Mouse (Mus musculus) stomach, embryonic 14.5 days (tissue): ENCODE measurements around the gene Cbl. TPM values are rescaled to one million over a fixed set of nuclear protein-coding genes. Genes with fewer than 3 reads are reported as not detected.

Experiments
- ATAC-seq: fragments of 200-750 bp; cut with Nextera tagmentation; 2 replicates; pipeline ENCODE4 v1.8.0; 2017; ENCODE audit warnings: low read depth, moderate TSS enrichment; ENCODE audit not compliant: insufficient number of reproducible peaks, insufficient read depth, low FRiP score
- H3K27ac ChIP-seq: fragments of 300-500 bp; sonication (generic); 2 replicates; pipeline ENCODE4 v1.5.1; 2014; ENCODE audit warnings: mild to moderate bottlenecking, low read length, moderate library complexity, mixed read lengths
- H3K27me3 ChIP-seq: fragments of 300-500 bp; sonication (generic); 2 replicates; pipeline ENCODE4 v1.6.1; 2014; ENCODE audit warnings: low read length, control low read depth, mixed read lengths; ENCODE audit not compliant: control insufficient read depth, insufficient read depth
- H3K36me3 ChIP-seq: fragments of 300-500 bp; sonication (generic); 2 replicates; pipeline ENCODE4 v1.6.1; 2014; ENCODE audit warnings: mild to moderate bottlenecking, control low read depth, low read length, moderate library complexity, mixed read lengths; ENCODE audit not compliant: control insufficient read depth, insufficient read depth
- H3K4me1 ChIP-seq: fragments of 300-500 bp; sonication (generic); 2 replicates; pipeline ENCODE4 v1.6.1; 2014; ENCODE audit warnings: low read length, control low read depth, mixed read lengths; ENCODE audit not compliant: control insufficient read depth, insufficient read depth
- H3K4me2 ChIP-seq: fragments of 300-500 bp; sonication (generic); replicated peaks from 2 replicates; pipeline ENCODE4 v1.6.1; 2014; ENCODE audit warnings: low read depth, low read length, control low read depth
- H3K4me3 ChIP-seq: fragments of 300-500 bp; sonication (generic); 2 replicates; pipeline ENCODE4 v1.5.1; 2014; ENCODE audit warnings: low read depth, low read length, control low read depth
- H3K9ac ChIP-seq: fragments of 300-500 bp; sonication (generic); replicated peaks from 2 replicates; pipeline ENCODE4 v1.6.1; 2014; ENCODE audit warnings: low read depth, mild to moderate bottlenecking, control low read depth, low read length, moderate library complexity, mixed read lengths
- H3K9me3 ChIP-seq: fragments of 300-500 bp; sonication (generic); 2 replicates; pipeline ENCODE4 v1.6.1; 2016; ENCODE audit warnings: low read depth, low read length, control low read depth; ENCODE audit not compliant: control insufficient read depth
- WGBS: fragments of 180-500 bp; shearing (Covaris S2); extraction: QIAGEN DNeasy Blood & Tissue Kit; methylation state at CpG from one replicate; pipeline ENCODE4 v1.1.7; 2014; 5-methylcytosine and 5-hydroxymethylcytosine counted together
- polyA plus RNA-seq: library from polyadenylated mRNA; unstranded; fragments of >200 nt; fragmentation: Nextera tagmentation; extraction: Ambion mirVana; gene quantifications from 2 replicates; pipeline ENCODE4 v1.2.1, GENCODE M21; 2014

Gene Cbl
- polyA plus RNA-seq, 1 experiment from 2014 or later: 19.9 TPM

DNA sequence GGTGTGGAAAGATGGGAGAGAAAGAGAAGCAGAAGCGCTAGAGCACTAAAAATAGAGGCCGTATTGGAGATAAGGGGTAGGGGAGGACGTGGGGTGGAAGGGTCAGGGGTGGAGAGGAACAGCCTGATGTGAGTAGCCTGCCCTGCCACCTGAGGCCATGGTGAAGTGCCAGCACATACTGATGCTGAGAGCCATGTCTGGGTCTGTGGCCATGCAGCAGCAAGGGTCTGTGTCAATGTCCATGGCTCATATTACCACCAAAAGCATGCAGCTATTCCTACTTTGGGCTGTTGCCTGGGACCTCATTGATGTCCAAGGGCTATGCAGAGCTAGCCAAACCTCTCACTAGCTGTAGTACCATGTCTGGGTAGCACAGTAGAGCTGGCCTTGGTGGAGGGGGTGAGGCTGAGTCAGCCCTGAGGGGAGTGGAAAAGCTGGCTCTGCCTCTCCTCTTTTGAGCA is 63.1 kb downstream of the Cbl start:
- Histone ChIP-seq H3K9me3 (no peaks in the 10 kb centered on the region), H3K4me1 (0 out of 2 replicates have a peak, but pooled peaks cover 4% of the 10 kb centered on the region), H3K4me2 (no peak overlapping the region), H3K4me3 (no peak overlapping the region), H3K27me3 (no peaks in the 10 kb centered on the region), H3K27ac (no peak overlapping the region), H3K9ac (no peak overlapping the region), H3K36me3 (peaks cover 24% of the 10 kb centered on the region)
- 77% methylated on average over 3 of the region's 3 CpGs for WGBS
- no peak for ATAC-seq

DNA sequence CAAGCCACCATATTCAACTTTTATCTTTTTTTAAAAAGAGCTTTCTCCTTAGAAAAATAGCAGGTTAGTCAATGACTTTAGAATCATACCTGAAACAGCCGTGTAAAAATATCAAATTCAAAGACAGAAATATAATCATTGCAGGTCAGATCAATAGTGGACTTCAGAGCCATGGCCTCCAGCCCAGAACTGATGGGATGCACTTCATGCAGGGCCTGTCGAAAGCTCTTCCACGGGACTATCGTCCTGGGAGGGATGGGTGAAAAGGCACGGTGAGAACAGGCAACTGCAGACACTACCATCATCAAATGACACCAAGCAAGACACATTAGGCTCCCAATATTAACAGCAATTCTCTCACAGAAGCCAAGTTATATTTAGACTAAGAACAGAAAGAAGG is 64.9 kb downstream of the Cbl start:
- no peak overlapping the region for H3K9ac ChIP-seq
- ATAC-seq: no peak
- no peak overlapping the region for H3K27ac ChIP-seq
- H3K4me1 ChIP-seq: no peaks in the 10 kb centered on the region
- WGBS: 86% methylated on average over 5 of the region's 5 CpGs
- no peak overlapping the region for H3K4me3 ChIP-seq
- H3K36me3 ChIP-seq: peaks cover 33% of the 10 kb centered on the region
- no peak overlapping the region for H3K4me2 ChIP-seq
- no peaks in the 10 kb centered on the region for H3K9me3 ChIP-seq
- no peaks in the 10 kb centered on the region for H3K27me3 ChIP-seq

DNA sequence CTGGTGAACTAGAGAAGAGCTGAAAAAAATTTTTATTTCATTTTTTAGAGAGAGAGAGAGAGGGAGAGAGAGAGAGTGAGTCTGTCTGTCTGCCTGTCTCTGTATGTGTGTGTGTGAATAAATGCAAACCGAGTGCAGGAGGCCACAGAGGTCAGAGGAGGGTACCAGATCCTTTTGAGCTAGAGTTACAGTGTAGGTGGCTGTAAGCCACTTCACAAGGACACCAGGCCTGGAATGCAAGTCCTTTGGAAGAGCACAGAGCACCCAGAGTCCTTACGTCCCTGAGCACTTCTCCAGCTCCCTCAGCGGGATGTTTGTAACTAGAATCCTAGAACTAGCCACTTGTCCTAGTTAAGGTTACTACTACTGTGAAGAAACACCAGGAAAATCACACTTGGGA is 74.0 kb downstream of the Cbl start:
- no peak overlapping the region for H3K27ac ChIP-seq
- no peak overlapping the region for H3K4me3 ChIP-seq
- H3K4me2 ChIP-seq: no peak overlapping the region
- H3K9me3 ChIP-seq: no peaks in the 10 kb centered on the region
- H3K4me1 ChIP-seq: no peaks in the 10 kb centered on the region
- no peak for ATAC-seq
- no peaks in the 10 kb centered on the region for H3K27me3 ChIP-seq
- no peak overlapping the region for H3K9ac ChIP-seq
- WGBS: 80% methylated on average over 3 of the region's 3 CpGs
- H3K36me3 ChIP-seq: peaks cover 70% of the 10 kb centered on the region

DNA sequence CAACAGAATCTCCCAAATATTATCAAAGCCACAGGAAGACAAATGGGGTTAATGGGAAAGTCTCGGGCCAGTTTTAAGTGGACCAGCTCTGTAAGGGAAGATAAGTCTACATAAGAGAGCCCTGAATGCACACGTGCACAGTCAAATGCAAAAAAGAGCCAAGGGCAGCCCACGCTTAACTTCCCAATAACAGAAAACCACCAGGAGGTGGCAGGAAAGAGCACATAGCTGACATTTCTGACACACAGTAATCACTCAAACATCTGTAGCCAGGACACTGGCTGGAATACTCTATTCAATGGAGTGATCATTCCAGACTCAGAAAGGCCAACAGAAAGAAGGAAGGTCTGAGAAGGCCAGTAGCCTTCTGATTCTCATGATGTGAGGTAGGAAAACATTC is 86.6 kb downstream of the Cbl start:
- Histone ChIP-seq H3K27me3 (no peaks in the 10 kb centered on the region), H3K4me3 (no peak overlapping the region), H3K4me2 (no peak overlapping the region), H3K36me3 (peaks cover 36% of the 10 kb centered on the region), H3K27ac (no peak overlapping the region), H3K9me3 (no peaks in the 10 kb centered on the region), H3K4me1 (no peaks in the 10 kb centered on the region), H3K9ac (no peak overlapping the region)
- ATAC-seq: no peak
- WGBS: 69% methylated on average over 3 of the region's 3 CpGs

DNA sequence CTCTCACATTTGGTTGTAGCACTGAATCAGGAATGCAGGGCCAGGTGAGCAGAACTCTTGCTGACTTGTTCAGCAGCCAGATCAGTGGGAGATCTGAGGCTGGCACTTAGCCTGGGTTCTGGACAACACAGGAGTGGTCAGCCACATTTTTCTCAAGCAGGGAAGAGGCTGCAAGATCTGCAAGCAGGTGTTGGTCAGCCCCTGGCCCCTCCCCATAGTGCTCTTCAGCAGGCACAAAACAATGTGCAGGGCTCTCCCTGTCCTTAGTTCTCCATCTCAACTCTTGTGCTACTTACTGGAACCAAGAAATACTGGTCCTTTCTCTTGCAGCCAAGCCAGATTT is 89.2 kb downstream of the Cbl start:
- Histone ChIP-seq H3K36me3 (peaks cover 31% of the 10 kb centered on the region), H3K9me3 (no peaks in the 10 kb centered on the region), H3K27me3 (no peaks in the 10 kb centered on the region), H3K9ac (no peak overlapping the region), H3K27ac (no peak overlapping the region), H3K4me2 (no peak overlapping the region), H3K4me1 (no peaks in the 10 kb centered on the region), H3K4me3 (no peak overlapping the region)
- ATAC-seq: no peak

DNA sequence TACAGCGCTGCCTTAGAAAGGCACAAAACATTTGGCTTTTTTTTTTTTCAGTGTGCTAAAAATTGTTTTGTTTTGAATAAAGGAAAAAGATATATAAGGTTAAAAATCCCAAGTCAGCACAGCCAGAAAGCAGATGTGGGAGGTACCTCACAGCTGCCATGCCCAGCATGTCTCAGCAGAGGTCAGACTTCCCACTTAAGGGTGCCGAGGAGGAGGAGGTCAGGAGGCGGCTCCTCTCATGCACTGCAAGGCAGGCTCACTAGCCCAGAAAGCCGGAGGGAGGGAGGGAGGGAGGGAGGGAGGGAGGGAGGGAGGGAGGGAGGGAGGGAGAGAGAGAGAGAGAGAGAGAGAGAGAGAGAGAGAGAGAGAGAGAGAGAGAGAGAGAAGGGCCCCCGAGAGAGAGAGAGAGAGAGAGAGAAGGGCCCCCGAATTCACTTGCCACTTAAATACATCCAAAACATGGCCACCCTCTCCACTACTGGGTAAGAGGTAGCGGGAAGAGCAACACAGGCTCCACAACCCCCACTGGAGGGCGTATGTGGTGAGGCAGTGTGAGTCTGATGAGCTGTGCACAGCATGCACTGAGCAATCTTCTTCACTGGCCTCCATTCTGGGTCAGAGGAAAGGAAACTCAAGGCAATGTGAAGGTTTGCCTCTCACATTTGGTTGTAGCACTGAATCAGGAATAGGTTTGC is 89.7 kb downstream of the Cbl start:
- Histone ChIP-seq H3K4me1 (no peaks in the 10 kb centered on the region), H3K9me3 (no peaks in the 10 kb centered on the region), H3K36me3 (peaks cover 33% of the 10 kb centered on the region), H3K27me3 (no peaks in the 10 kb centered on the region), H3K9ac (no peak overlapping the region), H3K27ac (no peak overlapping the region), H3K4me3 (no peak overlapping the region), H3K4me2 (no peak overlapping the region)
- no peak for ATAC-seq
- WGBS: 37% methylated on average over 5 of the region's 8 CpGs

DNA sequence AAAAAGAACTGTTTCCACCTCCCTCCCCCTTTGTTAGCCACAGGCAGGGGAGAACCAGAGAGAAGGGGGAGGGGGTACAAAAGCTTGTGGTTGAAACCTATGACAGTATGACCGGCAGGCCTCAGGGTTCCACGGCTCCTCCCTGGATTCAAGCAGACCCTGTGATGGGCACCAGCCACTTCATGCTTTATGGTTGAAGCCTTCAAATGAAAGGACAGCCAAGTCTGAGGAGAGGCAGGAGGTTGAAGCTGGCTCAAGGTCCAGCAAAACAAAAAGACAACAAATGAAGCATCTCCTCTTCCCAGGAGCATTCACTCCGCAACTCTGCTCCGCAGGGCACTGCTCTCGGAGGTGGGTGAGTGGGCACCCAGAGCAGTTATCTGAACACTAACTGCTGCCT is 90.4 kb downstream of the Cbl start:
- H3K9ac ChIP-seq: no peak overlapping the region
- no peak overlapping the region for H3K4me3 ChIP-seq
- H3K36me3 ChIP-seq: peaks cover 34% of the 10 kb centered on the region
- no peaks in the 10 kb centered on the region for H3K4me1 ChIP-seq
- H3K27me3 ChIP-seq: no peaks in the 10 kb centered on the region
- H3K27ac ChIP-seq: no peak overlapping the region
- ATAC-seq: no peak
- WGBS: 81% methylated on average over 5 of the region's 5 CpGs
- H3K4me2 ChIP-seq: no peak overlapping the region
- H3K9me3 ChIP-seq: no peaks in the 10 kb centered on the region

DNA sequence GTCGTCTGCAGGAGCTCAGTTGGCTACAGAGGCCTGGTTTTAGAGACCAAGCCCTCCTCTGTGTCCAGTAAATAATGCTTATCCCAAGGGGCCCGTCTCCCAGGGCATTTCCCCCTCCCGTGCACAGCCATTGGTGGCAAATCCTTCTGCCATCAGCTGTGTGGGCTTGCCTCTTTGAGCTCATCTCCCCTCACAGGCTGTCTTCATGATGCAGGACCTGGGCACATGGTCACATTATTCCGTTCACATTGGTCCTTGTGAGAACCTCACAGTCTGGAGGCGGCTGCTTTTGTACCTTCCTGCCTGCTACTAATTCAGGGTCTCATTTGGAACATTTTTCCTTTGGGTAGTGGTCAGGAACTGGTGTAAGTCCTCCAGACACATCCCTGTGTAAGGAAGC is 91.9 kb downstream of the Cbl start:
- H3K4me1 ChIP-seq: no peaks in the 10 kb centered on the region
- peaks cover 32% of the 10 kb centered on the region for H3K36me3 ChIP-seq
- H3K4me3 ChIP-seq: no peak overlapping the region
- no peaks in the 10 kb centered on the region for H3K27me3 ChIP-seq
- ATAC-seq: no peak
- 74% methylated on average over 5 of the region's 5 CpGs for WGBS
- no peak overlapping the region for H3K4me2 ChIP-seq
- no peak overlapping the region for H3K27ac ChIP-seq
- no peak overlapping the region for H3K9ac ChIP-seq
- H3K9me3 ChIP-seq: no peaks in the 10 kb centered on the region

DNA sequence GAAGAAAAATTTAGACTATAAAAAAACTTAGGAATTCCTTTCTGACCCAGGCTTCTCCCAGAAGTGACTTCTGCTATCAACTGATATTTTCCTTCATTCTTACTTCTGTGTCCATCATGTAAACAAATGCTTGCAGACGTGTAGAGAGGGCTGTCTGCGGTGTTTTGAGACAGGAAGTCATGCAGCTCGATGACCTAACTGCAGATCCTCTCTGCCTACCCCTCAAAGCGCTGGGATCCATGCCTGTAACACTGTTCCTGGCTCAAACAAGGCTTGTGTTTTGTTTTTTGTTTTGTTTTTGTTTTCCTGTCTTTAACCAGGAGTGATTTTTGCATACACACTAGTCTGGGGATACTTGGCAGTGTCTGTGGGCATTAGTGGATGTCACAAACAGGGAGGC is 96.0 kb downstream of the Cbl start:
- H3K27me3 ChIP-seq: no peaks in the 10 kb centered on the region
- no peak for ATAC-seq
- peaks cover 19% of the 10 kb centered on the region for H3K36me3 ChIP-seq
- H3K4me3 ChIP-seq: no peak overlapping the region
- H3K9me3 ChIP-seq: no peaks in the 10 kb centered on the region
- H3K9ac ChIP-seq: no peak overlapping the region
- H3K27ac ChIP-seq: no peak overlapping the region
- H3K4me2 ChIP-seq: no peak overlapping the region
- peaks cover 24% of the 10 kb centered on the region for H3K4me1 ChIP-seq
- WGBS: 48% methylated on average over 4 of the region's 4 CpGs
